Mouse (Mus musculus) CH12.LX (cell line): Measurements from ENCODE around the gene H2-DMa. TPM values are rescaled to one million over a fixed set of nuclear protein-coding genes. Genes with fewer than 3 reads are reported as not detected.

ENCODE experiments used
- DNase-seq: peaks from one replicate; pipeline ENCODE4 v3.0.0-alpha.2; 2013; ENCODE audit errors: extremely low read depth
- H3K27ac ChIP-seq: 2 replicates; pipeline ENCODE4 v1.5.1; 2012; ENCODE audit warnings: low read depth, mild to moderate bottlenecking, control low read depth, moderate library complexity; ENCODE audit not compliant: insufficient read depth
- H3K27me3 ChIP-seq: replicated peaks from 2 replicates; pipeline ENCODE3; 2012; ENCODE audit warnings: inconsistent platforms
- H3K36me3 ChIP-seq, 2 experiments: replicated peaks in 1 of 2; 2 replicates each; pipeline versions ENCODE3 to v1.6.1; 2012; ENCODE audit warnings: inconsistent platforms in 1 of 2, low read length in 1 of 2, mild to moderate bottlenecking in 1 of 2, mixed read lengths in 1 of 2, moderate library complexity in 1 of 2; ENCODE audit not compliant: control insufficient read depth in 1 of 2, insufficient read depth in 1 of 2
- H3K4me1 ChIP-seq, 2 experiments: 2 replicates each; pipeline ENCODE4 v1.6.1; 2012; ENCODE audit warnings: inconsistent platforms in 1 of 2, moderate library complexity in 1 of 2; ENCODE audit not compliant: insufficient read depth in 2 of 2, control insufficient read depth in 1 of 2
- H3K4me2 ChIP-seq: 2 replicates; pipeline ENCODE4 v1.6.1; 2012; ENCODE audit warnings: low read depth, mild to moderate bottlenecking, control low read depth; ENCODE audit not compliant: poor library complexity, insufficient read depth, severe bottlenecking
- H3K4me3 ChIP-seq, 3 experiments: fragments of 150-350 bp in 1 of 3; sonication (generic) in 1 of 3; replicated peaks in 1 of 3; 2 replicates each; pipeline versions ENCODE3 to v1.5.1; 2011 to 2012; ENCODE audit warnings: low read depth in 2 of 3, low read length in 2 of 3, mild to moderate bottlenecking in 2 of 3, moderate library complexity in 2 of 3, control low read depth in 1 of 3, improper control_type of control experiment in 1 of 3, inconsistent platforms in 1 of 3, mixed read lengths in 1 of 3; ENCODE audit not compliant: poor library complexity in 1 of 3
- H3K79me2 ChIP-seq: replicated peaks from 2 replicates; pipeline ENCODE4 v1.6.1; 2012; ENCODE audit warnings: mild to moderate bottlenecking, moderate library complexity; ENCODE audit not compliant: control insufficient read depth, poor library complexity, insufficient read depth, severe bottlenecking; ENCODE audit errors: extremely low read depth
- H3K9ac ChIP-seq: 2 replicates; pipeline ENCODE4 v1.6.1; 2012; ENCODE audit warnings: low read depth, mild to moderate bottlenecking, control low read depth, moderate library complexity; ENCODE audit not compliant: insufficient read depth
- H3K9me3 ChIP-seq: replicated peaks from 2 replicates; pipeline ENCODE3; 2012; ENCODE audit warnings: low read length, inconsistent platforms, mixed read lengths
- CHD1 ChIP-seq: IDR thresholded peaks from 2 replicates; pipeline ENCODE4 v1.6.1; 2012; ENCODE audit warnings: low read depth, low read length, improper control_type of control experiment, inconsistent platforms
- CHD2 ChIP-seq: IDR thresholded peaks from 2 replicates; pipeline ENCODE4 v1.6.1; 2011; ENCODE audit warnings: low read length, improper control_type of control experiment
- CTCF ChIP-seq, 2 experiments: IDR thresholded peaks in 1 of 2; conservative IDR thresholded peaks in 1 of 2; 2 replicates each; pipeline ENCODE4 v1.5.1; 2011 to 2012; ENCODE audit warnings: low read depth in 2 of 2, low read length in 2 of 2, improper control_type of control experiment in 1 of 2, inconsistent platforms in 1 of 2, mild to moderate bottlenecking in 1 of 2, moderate library complexity in 1 of 2
- E2F4 ChIP-seq: IDR thresholded peaks from 2 replicates; pipeline ENCODE4 v1.6.1; 2011; ENCODE audit warnings: low read depth, low read length, improper control_type of control experiment; ENCODE audit not compliant: insufficient replicate concordance
- EP300 ChIP-seq: IDR thresholded peaks from 2 replicates; pipeline ENCODE4 v1.6.1; 2011; ENCODE audit warnings: low read length, improper control_type of control experiment
- ETS1 ChIP-seq: conservative IDR thresholded peaks from 2 replicates; pipeline ENCODE4 v1.6.1; 2012; ENCODE audit warnings: low read depth, mild to moderate bottlenecking, inconsistent platforms, low read length, improper control_type of control experiment, moderate library complexity
- IRF4 ChIP-seq: IDR thresholded peaks from 2 replicates; pipeline ENCODE4 v1.6.1; 2014; ENCODE audit warnings: low read depth, mild to moderate bottlenecking, inconsistent platforms, low read length, improper control_type of control experiment
- JUND ChIP-seq: conservative IDR thresholded peaks from 2 replicates; pipeline ENCODE4 v1.6.1; 2011; ENCODE audit warnings: low read depth, low read length, improper control_type of control experiment
- MAFK ChIP-seq: IDR thresholded peaks from 2 replicates; pipeline ENCODE4 v1.6.1; 2011; ENCODE audit warnings: low read length, improper control_type of control experiment; ENCODE audit not compliant: insufficient replicate concordance
- MAX ChIP-seq: IDR thresholded peaks from 2 replicates; pipeline ENCODE4 v1.6.1; 2011; ENCODE audit warnings: low read length, improper control_type of control experiment
- MEF2A ChIP-seq: IDR thresholded peaks from 2 replicates; pipeline ENCODE4 v1.6.1; 2014; ENCODE audit warnings: low read depth, mild to moderate bottlenecking, inconsistent platforms, low read length, improper control_type of control experiment, borderline replicate concordance
- MXI1 ChIP-seq: IDR thresholded peaks from 2 replicates; pipeline ENCODE4 v1.6.1; 2011; ENCODE audit warnings: mild to moderate bottlenecking, low read depth, low read length, improper control_type of control experiment
- NELFE ChIP-seq: IDR thresholded peaks from 2 replicates; pipeline ENCODE4 v1.6.1; 2011; ENCODE audit warnings: low read depth, low read length, improper control_type of control experiment
- POLR2A ChIP-seq: IDR thresholded peaks from 2 replicates; pipeline ENCODE4 v1.6.1; 2011; ENCODE audit warnings: low read depth, mild to moderate bottlenecking, improper control_type of control experiment, low read length
- POLR2AphosphoS2 ChIP-seq: IDR thresholded peaks from 2 replicates; pipeline ENCODE4 v1.6.1; 2011; ENCODE audit warnings: low read depth, low read length, improper control_type of control experiment
- RAD21 ChIP-seq: IDR thresholded peaks from 2 replicates; pipeline ENCODE4 v1.6.1; 2011; ENCODE audit warnings: low read depth, mild to moderate bottlenecking, low read length, improper control_type of control experiment, moderate library complexity
- SIN3A ChIP-seq: IDR thresholded peaks from 2 replicates; pipeline ENCODE4 v1.6.1; 2012; ENCODE audit warnings: low read length, improper control_type of control experiment, inconsistent platforms
- UBTF ChIP-seq: IDR thresholded peaks from 2 replicates; pipeline ENCODE4 v1.6.1; 2012; ENCODE audit warnings: low read depth, mild to moderate bottlenecking, inconsistent platforms, low read length, improper control_type of control experiment, moderate library complexity
- USF1 ChIP-seq: IDR thresholded peaks from 2 replicates; pipeline ENCODE4 v1.6.1; 2014; ENCODE audit warnings: low read depth, mild to moderate bottlenecking, inconsistent platforms, low read length, improper control_type of control experiment
- ZC3H11A ChIP-seq: IDR thresholded peaks from 2 replicates; pipeline ENCODE4 v1.6.1; 2012; ENCODE audit warnings: low read depth, mild to moderate bottlenecking, inconsistent platforms, low read length, improper control_type of control experiment
- ZMIZ1 ChIP-seq: IDR thresholded peaks from 2 replicates; pipeline ENCODE4 v1.6.1; 2012; ENCODE audit warnings: low read depth, mild to moderate bottlenecking, inconsistent platforms, low read length, improper control_type of control experiment
- dilution Hi-C: fragments of 300-500 bp; cut with MboI; formaldehyde crosslinking; loops from 2 replicates; pipeline ENCODE4 v1.14.3; 2020; ENCODE audit warnings: low sequenced_read_pairs; ENCODE audit not compliant: extremely low pct_unique_long_range_greater_than_20kb, extremely low pct_ligation_motif_present
- in situ Hi-C: fragments of 300-500 bp; cut with MboI; formaldehyde crosslinking; loops from 3 replicates; pipeline ENCODE4 v1.14.3; 2019; ENCODE audit warnings: low sequenced_read_pairs, low pct_ligation_motif_present, low pct_unique_long_range_greater_than_20kb, mixed read lengths
- polyA plus RNA-seq: library from polyadenylated mRNA; unstranded; fragments of >175 nt; gene quantifications from 2 replicates; pipeline ENCODE4 v1.2.1, GENCODE M21; 2012; ENCODE audit warnings: low read depth; ENCODE audit not compliant: insufficient read length
- total RNA-seq, 2 experiments: library from RNA; depleted of rRNA; stranded (reverse); fragments of 300-350 nt in 1 of 2; fragments of >200 nt in 1 of 2; gene quantifications; 2 replicates each; pipeline ENCODE4 v1.2.3; 2012 to 2014

The H2-DMa gene
- total and polyA plus RNA-seq, 3 experiments = 67.7 to 119 (median 112) TPM

- TF ChIP-seq MAX (peak; percentile 50; the same call in 1 of the 2 replicates), E2F4 (peak; percentile 71; the same call in 1 of the 2 replicates), CHD2 (peak; percentile 96), MEF2A (peak; percentile 53), NELFE (peak; percentile 96), MXI1 (peak; percentile 67), ZMIZ1 (peak; percentile 70; the same call in 1 of the 2 replicates), CTCF (conservative IDR thresholded peaks at IDR 0.05 in 1 of 2, IDR thresholded peaks at IDR 0.05 in 1 of 2; ENCODE audit: low read depth in 2 of 2, low read length in 2 of 2) (no peak)
These were observed 68.0 kb downstream of the H2-DMa start, which contains the start of the genes Tap1 and Psmb9 (continued) for GRCm38 (mm10) chr17:34187261-34187916.

- no peak for TF ChIP-seq IRF4
- TF ChIP-seq ZC3H11A = no peak
- no peak for TF ChIP-seq EP300
- no peak for TF ChIP-seq CHD2
- no peak for TF ChIP-seq JUND
- TF ChIP-seq UBTF = peak; percentile 63; the same call in 1 of the 2 replicates
- TF ChIP-seq SIN3A = peak; percentile 51; the same call in 1 of the 2 replicates
- TF ChIP-seq ETS1 = no peak
- no peak for TF ChIP-seq MAFK
- TF ChIP-seq POLR2AphosphoS2 = no peak
- TF ChIP-seq RAD21 = no peak
- 0 out of 2 replicates have a peak, but pooled peaks have one; percentile 20 for TF ChIP-seq MEF2A
- TF ChIP-seq USF1 = no peak
- peak; percentile 46; the same call in 1 of the 2 replicates for TF ChIP-seq CHD1
- TF ChIP-seq POLR2A = no peak
- DNase-seq = no peak
- Histone ChIP-seq H3K27ac (peak overlapping the region; percentile 98), H3K4me2 (no peak overlapping the region), H3K4me1 (peaks cover 29 to 60% of the 10 kb centered on the region in 2 experiments), H3K9me3 (no peaks in the 10 kb centered on the region), H3K9ac (peak overlapping the region; percentile 100), H3K27me3 (no peaks in the 10 kb centered on the region), H3K79me2 (peaks cover 86% of the 10 kb centered on the region), H3K4me3 (peak overlapping the region; percentile 98 to 100 (median 99)), H3K36me3 (peaks cover 46 to 61% of the 10 kb centered on the region in 2 experiments)
- dilution Hi-C loops (no loop called here), in situ Hi-C loops (no loop called here)
These were observed 68.7 kb downstream of the H2-DMa start for GRCm38 (mm10) chr17:34188010-34188409.

Other genes with a start within 250 kb of the H2-DMa start
Only the 20 nearest of the 32 such genes appear.
- gene B3galt4, start 168.1 kb upstream of the H2-DMa start, total RNA-seq (2012; rRNA removed) = 3.7 and 4.5 TPM in 2 replicates
- gene B3galt4, start 168.1 kb upstream of the H2-DMa start, total RNA-seq (2014; rRNA removed) = 4.2 and 5.2 TPM in 2 replicates
- gene B3galt4, start 168.1 kb upstream of the H2-DMa start, polyA plus RNA-seq = 4.6 and 6.2 TPM in 2 replicates
- gene Vps52, start 163.7 kb upstream of the H2-DMa start, total RNA-seq (2012; rRNA removed) = 38.2 and 39.9 TPM in 2 replicates
- 34.3 and 40.6 TPM in 2 replicates for gene Vps52, start 163.7 kb upstream of the H2-DMa start, total RNA-seq (2014; rRNA removed)
- 73.6 and 76.1 TPM in 2 replicates for gene Vps52, start 163.7 kb upstream of the H2-DMa start, polyA plus RNA-seq
- 302 and 359 TPM in 2 replicates for gene Rps18, start 163.5 kb upstream of the H2-DMa start, total RNA-seq (2012; rRNA removed)
- gene Rps18, start 163.5 kb upstream of the H2-DMa start, total RNA-seq (2014; rRNA removed) = 205 and 246 TPM in 2 replicates
- 913 and 991 TPM in 2 replicates for gene Rps18, start 163.5 kb upstream of the H2-DMa start, polyA plus RNA-seq
- gene H2-K1, start 119.2 kb upstream of the H2-DMa start, total RNA-seq (2012; rRNA removed) = 1,488 and 1,753 TPM in 2 replicates
- 1,386 and 1,734 TPM in 2 replicates for gene H2-K1, start 119.2 kb upstream of the H2-DMa start, total RNA-seq (2014; rRNA removed)
- gene H2-K1, start 119.2 kb upstream of the H2-DMa start, polyA plus RNA-seq = 2,472 and 2,496 TPM in 2 replicates
- gene Ring1, start 94.9 kb upstream of the H2-DMa start, total RNA-seq (2012; rRNA removed) = 8.6 and 11.9 TPM in 2 replicates
- gene Ring1, start 94.9 kb upstream of the H2-DMa start, total RNA-seq (2014; rRNA removed) = 11.5 and 13.7 TPM in 2 replicates
- 18.0 and 23.1 TPM in 2 replicates for gene Ring1, start 94.9 kb upstream of the H2-DMa start, polyA plus RNA-seq
- 44.8 and 47.1 TPM in 2 replicates for gene H2-Ke6, start 91.5 kb upstream of the H2-DMa start, total RNA-seq (2012; rRNA removed)
- gene H2-Ke6, start 91.5 kb upstream of the H2-DMa start, total RNA-seq (2014; rRNA removed) = 20.4 and 20.8 TPM in 2 replicates
- 31.7 and 34.5 TPM in 2 replicates for gene H2-Ke6, start 91.5 kb upstream of the H2-DMa start, polyA plus RNA-seq
- gene Slc39a7, start 87.9 kb upstream of the H2-DMa start, total RNA-seq (2012; rRNA removed) = 116 and 160 TPM in 2 replicates
- gene Slc39a7, start 87.9 kb upstream of the H2-DMa start, total RNA-seq (2014; rRNA removed) = 96.8 and 97.2 TPM in 2 replicates
- 105 and 108 TPM in 2 replicates for gene Slc39a7, start 87.9 kb upstream of the H2-DMa start, polyA plus RNA-seq
- gene Rxrb, start 87.7 kb upstream of the H2-DMa start, total RNA-seq (2012; rRNA removed) = 42.7 and 47.7 TPM in 2 replicates
- 27.0 and 27.4 TPM in 2 replicates for gene Rxrb, start 87.7 kb upstream of the H2-DMa start, total RNA-seq (2014; rRNA removed)
- 36.9 and 41.4 TPM in 2 replicates for gene Rxrb, start 87.7 kb upstream of the H2-DMa start, polyA plus RNA-seq
- gene Col11a2, start 80.1 kb upstream of the H2-DMa start, total RNA-seq (2012; rRNA removed) = 6.0 and 7.6 TPM in 2 replicates
- 3.0 and 4.5 TPM in 2 replicates for gene Col11a2, start 80.1 kb upstream of the H2-DMa start, total RNA-seq (2014; rRNA removed)
- gene Col11a2, start 80.1 kb upstream of the H2-DMa start, polyA plus RNA-seq = 5.8 and 7.2 TPM in 2 replicates
- gene H2-Oa, start 27.2 kb upstream of the H2-DMa start, total RNA-seq (2012; rRNA removed) = 16.1 and 21.5 TPM in 2 replicates
- 32.8 and 42.7 TPM in 2 replicates for gene H2-Oa, start 27.2 kb upstream of the H2-DMa start, total RNA-seq (2014; rRNA removed)
- 30.5 and 40.4 TPM in 2 replicates for gene H2-Oa, start 27.2 kb upstream of the H2-DMa start, polyA plus RNA-seq
- 101 and 125 TPM in 2 replicates for gene Brd2, start 3.1 kb downstream of the H2-DMa start, total RNA-seq (2012; rRNA removed)
- gene Brd2, start 3.1 kb downstream of the H2-DMa start, total RNA-seq (2014; rRNA removed) = 137 and 141 TPM in 2 replicates
- 247 and 252 TPM in 2 replicates for gene Brd2, start 3.1 kb downstream of the H2-DMa start, polyA plus RNA-seq
- 107 and 135 TPM in 2 replicates for gene H2-DMb2, start 23.8 kb downstream of the H2-DMa start, total RNA-seq (2012; rRNA removed)
- 173 and 199 TPM in 2 replicates for gene H2-DMb2, start 23.8 kb downstream of the H2-DMa start, total RNA-seq (2014; rRNA removed)
- gene H2-DMb2, start 23.8 kb downstream of the H2-DMa start, polyA plus RNA-seq = 161 and 175 TPM in 2 replicates
- 60.7 and 67.0 TPM in 2 replicates for gene H2-DMb1, start 33.5 kb downstream of the H2-DMa start, total RNA-seq (2012; rRNA removed)
- gene H2-DMb1, start 33.5 kb downstream of the H2-DMa start, total RNA-seq (2014; rRNA removed) = 77.4 and 102 TPM in 2 replicates
- gene H2-DMb1, start 33.5 kb downstream of the H2-DMa start, polyA plus RNA-seq = 147 and 149 TPM in 2 replicates
- gene Tap1, start 68.0 kb downstream of the H2-DMa start, total RNA-seq (2012; rRNA removed) = 164 and 184 TPM in 2 replicates
- gene Tap1, start 68.0 kb downstream of the H2-DMa start, total RNA-seq (2014; rRNA removed) = 90.1 and 102 TPM in 2 replicates
- gene Tap1, start 68.0 kb downstream of the H2-DMa start, polyA plus RNA-seq = 157 and 161 TPM in 2 replicates
- 435 and 547 TPM in 2 replicates for gene Psmb9, start 68.2 kb downstream of the H2-DMa start, total RNA-seq (2012; rRNA removed)
- gene Psmb9, start 68.2 kb downstream of the H2-DMa start, total RNA-seq (2014; rRNA removed) = 156 and 159 TPM in 2 replicates
- gene Psmb9, start 68.2 kb downstream of the H2-DMa start, polyA plus RNA-seq = 192 and 196 TPM in 2 replicates
- 989 and 1,092 TPM in 2 replicates for gene Psmb8, start 78.2 kb downstream of the H2-DMa start, total RNA-seq (2012; rRNA removed)
- 846 and 857 TPM in 2 replicates for gene Psmb8, start 78.2 kb downstream of the H2-DMa start, total RNA-seq (2014; rRNA removed)
- gene Psmb8, start 78.2 kb downstream of the H2-DMa start, polyA plus RNA-seq = 652 and 654 TPM in 2 replicates
- gene Tap2, start 84.0 kb downstream of the H2-DMa start, total RNA-seq (2012; rRNA removed) = 110 and 116 TPM in 2 replicates
- 54.8 and 62.2 TPM in 2 replicates for gene Tap2, start 84.0 kb downstream of the H2-DMa start, total RNA-seq (2014; rRNA removed)
- 121 and 124 TPM in 2 replicates for gene Tap2, start 84.0 kb downstream of the H2-DMa start, polyA plus RNA-seq
- 8.4 and 13.7 TPM in 2 replicates for gene H2-Ob, start 119.4 kb downstream of the H2-DMa start, total RNA-seq (2012; rRNA removed)
- 31.9 and 39.7 TPM in 2 replicates for gene H2-Ob, start 119.4 kb downstream of the H2-DMa start, total RNA-seq (2014; rRNA removed)
- 19.9 and 27.2 TPM in 2 replicates for gene H2-Ob, start 119.4 kb downstream of the H2-DMa start, polyA plus RNA-seq
- 114 and 158 TPM in 2 replicates for gene H2-Ab1, start 138.1 kb downstream of the H2-DMa start, total RNA-seq (2012; rRNA removed)
- 105 and 119 TPM in 2 replicates for gene H2-Ab1, start 138.1 kb downstream of the H2-DMa start, total RNA-seq (2014; rRNA removed)
- 634 and 699 TPM in 2 replicates for gene H2-Ab1, start 138.1 kb downstream of the H2-DMa start, polyA plus RNA-seq
- 385 and 450 TPM in 2 replicates for gene H2-Aa, start 168.3 kb downstream of the H2-DMa start, total RNA-seq (2012; rRNA removed)
- 481 and 488 TPM in 2 replicates for gene H2-Aa, start 168.3 kb downstream of the H2-DMa start, total RNA-seq (2014; rRNA removed)
- gene H2-Aa, start 168.3 kb downstream of the H2-DMa start, polyA plus RNA-seq = 930 and 958 TPM in 2 replicates